In genomic region chr8:67632290-67632689, GRCm38 (mm10) we compare ENCODE assay signal across 17 mouse cellular contexts.
DNase-seq lines count a peak whose midpoint lies in the region; ATAC-seq and TF ChIP-seq lines count a peak whose summit lies in the region.
"Had no signal": no experiment of that assay in that cellular context is flagged by ENCODE, and none has a peak within 500 bp of the region (broad histone marks: within the 10 kb centered on the region; RNA-seq: fewer than 3 reads in every experiment).

No protein-coding gene starts in this region.

- TF ChIP-seq CTCF in forebrain, postnatal 0 days (IDR thresholded peaks at IDR 0.05; ENCODE audit: low read depth) = no peak
- TF ChIP-seq CTCF in left cerebral cortex, adult 2 months (IDR thresholded peaks at IDR 0.05) = no peak

- no peaks in the 10 kb centered on the region for H3K36me3 ChIP-seq in forebrain, postnatal 0 days (ENCODE audit: insufficient read depth)
- H3K36me3 ChIP-seq in forebrain, embryonic 10.5 days (replicated peaks) = no peaks in the 10 kb centered on the region
- no peaks in the 10 kb centered on the region for H3K36me3 ChIP-seq in midbrain, embryonic 15.5 days (replicated peaks)
- H3K36me3 ChIP-seq: heart, embryonic 15.5 days had no signal

- no peak overlapping the region for H3K4me2 ChIP-seq in forebrain, postnatal 0 days (ENCODE audit: low read depth)
- H3K4me2 ChIP-seq in midbrain, embryonic 15.5 days = no peak overlapping the region
- H3K4me2 ChIP-seq: forebrain, embryonic 13.5 days; heart, embryonic 15.5 days had no signal

- no peaks in the 10 kb centered on the region for H3K4me1 ChIP-seq in forebrain, postnatal 0 days (ENCODE audit: insufficient read depth)
- H3K4me1 ChIP-seq in forebrain, embryonic 10.5 days = no peaks in the 10 kb centered on the region
- no peaks in the 10 kb centered on the region for H3K4me1 ChIP-seq in midbrain, embryonic 15.5 days
- H3K4me1 ChIP-seq: forebrain, embryonic 13.5 days; heart, embryonic 15.5 days had no signal

- no peaks in the 10 kb centered on the region for H3K27me3 ChIP-seq in forebrain, postnatal 0 days (ENCODE audit: insufficient read depth, low read length)
- no peaks in the 10 kb centered on the region for H3K27me3 ChIP-seq in forebrain, embryonic 10.5 days (ENCODE audit: poor library complexity, severe bottlenecking)
- H3K27me3 ChIP-seq in midbrain, embryonic 15.5 days (replicated peaks) = no peaks in the 10 kb centered on the region
- H3K27me3 ChIP-seq: forebrain, embryonic 13.5 days; heart, embryonic 15.5 days had no signal

- 72% methylated on average over 6 of the region's 6 CpGs for WGBS in forebrain, postnatal 0 days
- 84% methylated on average over 6 of the region's 6 CpGs for WGBS in forebrain, embryonic 10.5 days
- WGBS in midbrain, embryonic 15.5 days = 79% methylated on average over 6 of the region's 6 CpGs

- intact Hi-C loops in left cerebral cortex, adult 2 months (cut with DNase I) = loop anchor here (10.0 kb wide), 1 partner anchor 183 kb away; no protein-coding TSS in a partner anchor

- no peak overlapping the region for H3K9ac ChIP-seq in forebrain, postnatal 0 days
- no peak overlapping the region for H3K9ac ChIP-seq in midbrain, embryonic 15.5 days
- H3K9ac ChIP-seq: forebrain, embryonic 13.5 days; heart, embryonic 15.5 days had no signal

- DNase-seq in forebrain, postnatal 0 days = peak; percentile 9
- DNase-seq in forebrain, embryonic 10.5 days (ENCODE audit: extremely low spot score, low spot score) = no peak
- no peak for DNase-seq in left cerebral cortex, adult 2 months (ENCODE audit: extremely low spot score in 1 of 2, low spot score in 2 of 2)
- no peak for DNase-seq in left cerebral cortex, adult 11 months (ENCODE audit: low spot score)
- DNase-seq in brain, adult 2 months (ENCODE audit: low read depth, low spot score) = peak; percentile 15
- no peak for DNase-seq in spleen, postnatal 36 days (ENCODE audit: low spot score in 2 of 2)
- DNase-seq: adrenal gland, adult 8-10 months; cerebellum, adult 9-10 months; gastrocnemius, postnatal 10 days; heart, adult 2 months; kidney, adult 9 months; kidney, postnatal 4 days; lung, adult 18-20 months; thymus, postnatal 36 days had no signal

- ATAC-seq in forebrain, postnatal 0 days = peak; percentile 89
- ATAC-seq in midbrain, embryonic 15.5 days (replicated peaks) = peak; percentile 62; the same call in 1 of the 2 replicates
- ATAC-seq: forebrain, embryonic 13.5 days had no signal

- no peak overlapping the region for H3K27ac ChIP-seq in forebrain, postnatal 0 days (ENCODE audit: low read depth, low read length)
- H3K27ac ChIP-seq in forebrain, embryonic 10.5 days = no peak overlapping the region
- peak overlapping the region; percentile 88 for H3K27ac ChIP-seq in left cerebral cortex, adult 2 months
- H3K27ac ChIP-seq in midbrain, embryonic 15.5 days = no peak overlapping the region
- H3K27ac ChIP-seq: forebrain, embryonic 13.5 days; heart, adult 2 months; heart, embryonic 15.5 days had no signal

- H3K4me3 ChIP-seq in forebrain, postnatal 0 days (ENCODE audit: low read depth, low read length) = no peak overlapping the region
- no peak overlapping the region for H3K4me3 ChIP-seq in forebrain, embryonic 10.5 days
- no peak overlapping the region for H3K4me3 ChIP-seq in left cerebral cortex, adult 2 months
- H3K4me3 ChIP-seq in midbrain, embryonic 15.5 days = no peak overlapping the region
- H3K4me3 ChIP-seq: forebrain, embryonic 13.5 days; heart, adult 2 months; heart, embryonic 15.5 days had no signal

- no peaks in the 10 kb centered on the region for H3K9me3 ChIP-seq in forebrain, postnatal 0 days (ENCODE audit: low read length)
- no peaks in the 10 kb centered on the region for H3K9me3 ChIP-seq in forebrain, embryonic 10.5 days
- H3K9me3 ChIP-seq in midbrain, embryonic 15.5 days = no peaks in the 10 kb centered on the region
- H3K9me3 ChIP-seq: forebrain, embryonic 13.5 days; heart, embryonic 15.5 days had no signal

Comparison
In these comparisons a context has a peak if more than half of its experiments do, and no peak if none do; other contexts are left out.
1. DNase-seq: peak in forebrain, postnatal 0 days (single experiment) and brain, adult 2 months (single experiment); none in forebrain, embryonic 10.5 days (single experiment), left cerebral cortex, adult 2 months (0 of 2), left cerebral cortex, adult 11 months (single experiment) and spleen, postnatal 36 days (0 of 2).